Mouse (Mus musculus): Measurements from ENCODE around the gene Vmn1r232.

- TF ChIP-seq ZNF384 (IDR thresholded peaks at IDR 0.05; ENCODE audit: low read depth, low read length) = no peak
- TF ChIP-seq HCFC1 (IDR thresholded peaks at IDR 0.05; ENCODE audit: borderline replicate concordance, insufficient read depth, low read length) = no peak
Observed at GRCm38 (mm10) chr17:20960386-20960785, 40.9 kb upstream of the Vmn1r232 start.
